Mouse (Mus musculus) C2C12 (cell line): Measurements from ENCODE around the gene Smarca4.

Source experiments
- CEBPB ChIP-seq: IDR thresholded peaks from one replicate; pipeline ENCODE4 v1.6.1; 2011; ENCODE audit warnings: low read depth, mild to moderate bottlenecking, control low read depth, moderate library complexity
- CTCF ChIP-seq: IDR thresholded peaks from one replicate; pipeline ENCODE4 v1.5.1; 2011; ENCODE audit not compliant: control insufficient read depth, insufficient read depth, insufficient read length
- FOSL1 ChIP-seq: IDR thresholded peaks from one replicate; pipeline ENCODE4 v1.8.0; 2011; ENCODE audit warnings: mild to moderate bottlenecking, low read length; ENCODE audit not compliant: poor library complexity, insufficient read depth, severe bottlenecking
- MAX ChIP-seq: IDR thresholded peaks from one replicate; pipeline ENCODE4 v1.6.1; 2011; ENCODE audit warnings: mild to moderate bottlenecking, control low read depth
- MYOD1 ChIP-seq: IDR thresholded peaks from one replicate; pipeline ENCODE4 v1.6.1; 2011; ENCODE audit warnings: low read depth; ENCODE audit not compliant: control insufficient read depth, insufficient read length
- MYOG ChIP-seq: IDR thresholded peaks from one replicate; pipeline ENCODE4 v1.6.1; 2011; ENCODE audit not compliant: control insufficient read depth, insufficient read length; ENCODE audit errors: extremely low read depth
- USF1 ChIP-seq: IDR thresholded peaks from one replicate; pipeline ENCODE4 v1.6.1; 2011; ENCODE audit warnings: low read depth, mild to moderate bottlenecking, control low read depth, moderate library complexity

- TF ChIP-seq CTCF = no peak
- no peak for TF ChIP-seq MAX
- no peak for TF ChIP-seq USF1
- TF ChIP-seq MYOG = no peak
- no peak for TF ChIP-seq MYOD1
- no peak for TF ChIP-seq CEBPB
- TF ChIP-seq FOSL1 = no peak
Observed at GRCm38 (mm10) chr9:21735126-21735525, 119.2 kb downstream of the Smarca4 start.
